Mouse (Mus musculus) hematopoietic multipotent progenitor cell, adult 10-12 weeks (in vitro differentiated cells): ENCODE data around the gene Olfr1320. TPM values are rescaled to one million over a fixed set of nuclear protein-coding genes. Genes with fewer than 3 reads are reported as not detected.

Experiments
- polyA plus RNA-seq: library from polyadenylated mRNA; stranded (reverse); fragments of >175 nt; gene quantifications from 2 replicates; pipeline ENCODE4 v1.2.3, GENCODE M21; 2012; ENCODE audit warnings: low replicate concordance

Olfr1320 gene
- polyA plus RNA-seq = 0.08 TPM in 1 of 2 replicates, not detected in the other

DNA sequence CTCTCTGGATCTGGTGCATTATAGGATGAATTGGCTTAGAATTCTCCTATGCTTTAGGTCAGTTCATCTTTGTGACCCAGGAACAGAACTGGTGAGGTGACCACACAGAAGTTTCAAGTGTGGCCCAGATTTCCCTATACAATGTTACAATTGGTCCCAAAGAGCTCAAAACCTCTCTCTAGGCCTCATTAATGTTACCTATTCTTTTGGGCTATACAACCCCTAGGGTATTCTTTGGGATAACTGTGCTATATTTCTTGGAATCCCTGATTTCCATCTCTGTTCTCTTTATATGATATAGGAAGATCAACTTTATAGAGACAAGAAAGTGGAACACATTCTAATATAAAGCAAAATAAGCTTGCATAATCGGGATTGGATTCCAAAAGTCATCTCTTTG lies at the start of gene Olfr1320:
Gene Olfr1320, plus strand, starts transcription at position 301 of the 400 bp plus-strand sequence.

Other genes with a start within 250 kb of the Olfr1320 start
- gene Arhgap36, start 208.4 kb upstream of the Olfr1320 start, polyA plus RNA-seq = not detected in 2 replicates
- gene Olfr1321, start 62.7 kb downstream of the Olfr1320 start, polyA plus RNA-seq = not detected in 2 replicates
- gene Igsf1, start 125.4 kb downstream of the Olfr1320 start, polyA plus RNA-seq = not detected in 2 replicates
- gene Olfr1322, start 219.2 kb downstream of the Olfr1320 start, polyA plus RNA-seq = not detected in 2 replicates